Mouse (Mus musculus) megakaryocyte, embryonic 14.5 days (primary cell): ENCODE data around the gene Qrfpr. TPM values are rescaled to one million over a fixed set of nuclear protein-coding genes. Genes with fewer than 3 reads are reported as not detected.
A peak's percentile ranks its signal among the peaks of the same experiment; 100 is the strongest.

Experiments used
- H3K27me3 ChIP-seq: replicated peaks from 2 replicates; pipeline ENCODE3; 2012; ENCODE audit warnings: inconsistent platforms
- H3K36me3 ChIP-seq: replicated peaks from 2 replicates; pipeline ENCODE3; 2012; ENCODE audit warnings: low read length, inconsistent platforms, mixed read lengths
- H3K4me1 ChIP-seq: 2 replicates; pipeline ENCODE4 v1.6.1; 2012; ENCODE audit warnings: inconsistent platforms
- H3K4me3 ChIP-seq: replicated peaks from 2 replicates; pipeline ENCODE3; 2012; ENCODE audit warnings: moderate library complexity, mild to moderate bottlenecking, inconsistent platforms
- H3K9me3 ChIP-seq: 2 replicates; pipeline ENCODE4 v1.6.1; 2012; ENCODE audit warnings: inconsistent platforms
- FLI1 ChIP-seq: IDR thresholded peaks from 2 replicates; pipeline ENCODE4 v1.6.1; 2012; ENCODE audit warnings: low read length, inconsistent platforms, mixed read lengths
- GATA1 ChIP-seq: IDR thresholded peaks from 3 replicates; pipeline ENCODE4 v1.6.1; 2012; ENCODE audit warnings: mixed read lengths, low read length, inconsistent platforms, borderline replicate concordance
- polyA plus RNA-seq: library from polyadenylated mRNA; stranded (reverse); fragments of >175 nt; gene quantifications from 2 replicates; pipeline ENCODE4 v1.2.3, GENCODE M21; 2012; ENCODE audit warnings: low replicate concordance; ENCODE audit not compliant: insufficient read depth

Qrfpr gene
- polyA plus RNA-seq, 1 experiment, result not detected

- TF ChIP-seq FLI1 (no peak), GATA1 (no peak)
- Histone ChIP-seq H3K36me3 (peaks cover 32% of the 10 kb centered on the region), H3K27me3 (no peaks in the 10 kb centered on the region), H3K9me3 (peaks cover 9% of the 10 kb centered on the region), H3K4me1 (peaks cover 34% of the 10 kb centered on the region), H3K4me3 (no peak overlapping the region)
These were observed 66.8 kb downstream of the Qrfpr start for GRCm38 (mm10) chr3:36155268-36155667.

DNA sequence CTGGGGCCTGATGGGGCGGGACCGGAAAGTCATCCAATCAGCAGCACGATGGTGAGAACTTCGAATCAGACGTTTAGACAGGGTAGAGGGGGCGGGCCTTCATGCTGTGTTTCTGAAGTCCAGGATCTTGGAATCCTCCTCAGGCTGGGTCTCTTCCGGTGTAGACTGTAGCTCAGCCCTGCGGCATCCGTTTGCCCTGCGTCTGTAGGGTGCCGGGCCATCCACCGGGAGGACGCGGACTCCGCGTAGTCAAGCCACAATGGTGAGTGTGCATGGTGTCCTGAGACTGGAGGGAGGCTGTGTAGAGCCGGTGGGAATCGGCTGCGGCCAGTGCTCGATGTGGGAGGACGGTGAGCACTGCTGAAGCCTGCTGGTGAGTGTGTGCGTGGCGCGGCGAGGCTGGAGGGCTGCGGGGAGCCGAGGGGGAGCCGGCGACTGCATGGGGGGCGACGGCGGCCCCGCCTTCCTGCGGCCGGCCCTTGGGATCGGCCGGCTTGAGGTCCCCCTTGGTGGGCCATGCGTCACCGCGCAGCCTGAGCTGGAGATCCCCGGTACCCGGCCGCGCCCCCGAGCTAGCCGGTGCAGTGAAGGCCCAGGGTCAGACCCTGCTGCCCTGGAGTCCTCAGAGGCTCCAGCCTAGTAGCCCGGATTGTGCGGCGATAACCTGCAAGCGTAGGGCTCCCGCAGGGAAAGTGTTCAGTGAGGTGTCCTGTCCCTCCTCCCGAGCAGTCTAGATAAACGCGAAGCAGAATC is 71.0 kb downstream of the Qrfpr start, which contains the start of gene D3Ertd254e:
D3Ertd254e (plus strand) TSS at position 84 of the 753 bp plus-strand sequence.
- Histone ChIP-seq H3K9me3 (no peaks in the 10 kb centered on the region), H3K4me3 (peak within 1 kb of the TSS; percentile 100), H3K36me3 (peaks cover 11% of the 10 kb centered on the region), H3K4me1 (peaks cover 34% of the 10 kb centered on the region), H3K27me3 (no peaks in the 10 kb centered on the region)
- no peak for TF ChIP-seq GATA1
- 0 out of 2 replicates have a peak, but pooled peaks have one; percentile 27 for TF ChIP-seq FLI1

DNA sequence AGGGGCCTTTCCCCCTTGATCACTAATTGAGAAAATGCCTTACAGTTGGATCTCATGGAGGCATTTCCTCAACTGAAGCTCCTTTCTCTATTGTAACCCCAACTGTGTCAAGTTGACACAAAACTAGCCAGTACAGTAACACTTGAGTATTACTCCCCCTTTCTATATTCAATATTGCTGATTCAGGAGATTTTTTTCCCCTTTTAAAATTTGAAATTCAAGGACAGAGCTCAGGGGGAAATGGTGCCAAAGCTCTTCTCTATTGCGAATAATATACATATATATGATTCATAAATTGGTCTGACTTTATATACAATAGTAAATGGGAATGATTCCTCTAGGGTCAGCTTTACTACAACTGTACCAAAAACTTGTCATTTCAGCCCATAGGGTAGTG is 71.6 kb downstream of the Qrfpr start:
- Histone ChIP-seq H3K4me3 (peak overlapping the region; percentile 100), H3K27me3 (no peaks in the 10 kb centered on the region), H3K9me3 (no peaks in the 10 kb centered on the region), H3K36me3 (peaks cover 10% of the 10 kb centered on the region), H3K4me1 (peaks cover 33% of the 10 kb centered on the region)
- TF ChIP-seq GATA1, result no peak
- TF ChIP-seq FLI1, result no peak

DNA sequence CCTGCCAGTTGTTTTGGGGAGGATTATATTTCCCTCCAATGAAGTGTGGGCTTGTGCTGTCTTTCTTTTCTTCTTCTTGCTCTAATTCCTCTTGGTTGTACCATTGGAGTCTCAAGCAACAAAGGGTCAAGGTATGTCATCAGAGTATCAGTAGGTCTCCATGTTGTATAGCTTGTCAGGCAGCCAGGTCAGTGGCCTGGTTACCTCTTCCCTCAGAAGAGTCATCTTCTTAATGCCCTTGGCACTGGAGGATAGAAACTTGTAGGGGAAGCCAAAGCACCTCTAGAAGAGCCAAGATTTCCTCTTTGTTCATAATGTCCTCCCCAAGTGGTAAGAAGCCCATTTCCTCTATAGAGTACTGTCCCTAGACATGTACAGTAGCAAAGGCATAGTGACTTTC is 83.1 kb downstream of the Qrfpr start:
- TF ChIP-seq FLI1 (no peak), GATA1 (no peak)
- Histone ChIP-seq H3K4me3 (no peak overlapping the region), H3K4me1 (no peaks in the 10 kb centered on the region), H3K27me3 (no peaks in the 10 kb centered on the region), H3K9me3 (peaks cover 3% of the 10 kb centered on the region; the same call in 1 of the 2 replicates), H3K36me3 (no peaks in the 10 kb centered on the region)

GRCm38 (mm10) chr3:36138171-36138660 is 83.9 kb downstream of the Qrfpr start:
- no peaks in the 10 kb centered on the region for H3K36me3 ChIP-seq
- no peaks in the 10 kb centered on the region for H3K4me1 ChIP-seq
- TF ChIP-seq GATA1 (no peak), FLI1 (no peak)
- no peaks in the 10 kb centered on the region for H3K27me3 ChIP-seq
- H3K9me3 ChIP-seq, result peaks cover 3% of the 10 kb centered on the region; the same call in 1 of the 2 replicates
- no peak overlapping the region for H3K4me3 ChIP-seq

GRCm38 (mm10) chr3:36137560-36137959 is 84.6 kb downstream of the Qrfpr start:
- Histone ChIP-seq H3K4me3 (no peak overlapping the region), H3K27me3 (no peaks in the 10 kb centered on the region), H3K36me3 (no peaks in the 10 kb centered on the region), H3K4me1 (no peaks in the 10 kb centered on the region), H3K9me3 (peaks cover 3% of the 10 kb centered on the region; the same call in 1 of the 2 replicates)
- TF ChIP-seq FLI1, result no peak
- no peak for TF ChIP-seq GATA1

- no peaks in the 10 kb centered on the region for H3K27me3 ChIP-seq
- H3K4me1 ChIP-seq, result no peaks in the 10 kb centered on the region
- no peak overlapping the region for H3K4me3 ChIP-seq
- peaks cover 2% of the 10 kb centered on the region; the same call in 1 of the 2 replicates for H3K9me3 ChIP-seq
- TF ChIP-seq GATA1 (no peak), FLI1 (no peak)
- no peaks in the 10 kb centered on the region for H3K36me3 ChIP-seq
These were observed 86.0 kb downstream of the Qrfpr start for GRCm38 (mm10) chr3:36136152-36136551.

Other genes with a start within 250 kb of the Qrfpr start
- 0.82 TPM in 1 of 2 replicates, not detected in the other for gene Mccc1, start 221.6 kb downstream of the Qrfpr start, polyA plus RNA-seq
- gene Ccdc144b, start 168.8 kb downstream of the Qrfpr start, polyA plus RNA-seq, result 0.45 TPM in 1 of 2 replicates, not detected in the other
- 3.2 TPM in 1 of 2 replicates, not detected in the other for gene Acad9, start 156.3 kb downstream of the Qrfpr start, polyA plus RNA-seq
- 0.28 TPM in 1 of 2 replicates, not detected in the other for gene D3Ertd254e, start 71.3 kb downstream of the Qrfpr start, polyA plus RNA-seq